Mouse (Mus musculus) Muller cell, postnatal 12 days (primary cell): ENCODE results near the gene Resf1.
"Not testable (repeated sequence)": the region's sequence is repeated elsewhere in the genome, so short reads cannot be mapped to it uniquely, and the experiment has no call there.

ENCODE experiments used
- DNase-seq: peaks from one replicate; pipeline ENCODE4 v3.0.0-alpha.2; 2015; ENCODE audit errors: inconsistent ontology term

The Resf1 gene

GRCm38 (mm10) chr6:149308956-149309932, at the start of gene Resf1:
Gene Resf1 (plus strand): TSS chr6:149309414.
- DNase-seq: peak; percentile 91

DNA sequence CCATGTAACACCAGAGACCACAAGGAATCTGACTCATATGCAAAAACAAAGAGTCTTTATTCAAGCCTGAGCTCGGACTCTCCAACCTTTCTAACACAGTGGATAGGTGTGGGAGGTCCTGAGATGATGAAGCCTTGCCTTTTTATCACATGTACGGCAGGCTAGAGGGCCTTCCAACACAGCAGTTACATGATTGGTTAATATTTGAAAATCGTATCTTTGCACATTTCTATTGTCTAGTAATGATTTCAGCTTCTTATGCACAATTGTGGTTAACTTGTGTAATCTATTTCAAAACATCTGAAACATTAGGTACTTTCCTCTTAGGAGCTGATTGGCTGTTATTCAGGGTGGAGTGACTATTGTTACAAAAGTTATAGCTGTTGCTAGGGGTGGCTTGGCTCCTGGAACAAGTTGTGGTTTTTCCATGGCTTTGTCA, 48.4 kb upstream of the Resf1 start:
- DNase-seq: peak; percentile 94

- DNase-seq: no peak
Observed at GRCm38 (mm10) chr6:149267951-149268350, 41.3 kb upstream of the Resf1 start.

GRCm38 (mm10) chr6:149278248-149278731, 30.9 kb upstream of the Resf1 start:
- no peak for DNase-seq

- no peak for DNase-seq
Observed at GRCm38 (mm10) chr6:149278866-149279265, 30.3 kb upstream of the Resf1 start.

DNA sequence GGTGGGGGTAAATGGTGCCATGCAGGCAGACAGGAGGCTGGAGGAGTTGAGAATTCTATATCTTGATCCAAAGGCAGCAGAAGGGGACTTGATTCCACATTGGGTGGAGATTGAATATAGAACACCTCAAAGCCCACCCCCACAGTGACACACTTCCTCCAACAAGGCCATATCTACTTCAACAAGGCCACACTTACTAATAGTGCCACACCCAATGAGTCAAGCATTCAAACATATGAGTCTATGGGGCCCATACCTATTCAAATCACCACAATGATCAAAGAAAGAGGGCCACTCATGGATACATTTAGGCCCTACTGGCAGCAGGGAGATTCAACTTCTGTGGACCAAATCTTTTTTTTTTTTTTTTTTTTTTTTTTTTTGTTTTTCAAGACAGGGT, 28.7 kb upstream of the Resf1 start:
- no peak for DNase-seq

DNA sequence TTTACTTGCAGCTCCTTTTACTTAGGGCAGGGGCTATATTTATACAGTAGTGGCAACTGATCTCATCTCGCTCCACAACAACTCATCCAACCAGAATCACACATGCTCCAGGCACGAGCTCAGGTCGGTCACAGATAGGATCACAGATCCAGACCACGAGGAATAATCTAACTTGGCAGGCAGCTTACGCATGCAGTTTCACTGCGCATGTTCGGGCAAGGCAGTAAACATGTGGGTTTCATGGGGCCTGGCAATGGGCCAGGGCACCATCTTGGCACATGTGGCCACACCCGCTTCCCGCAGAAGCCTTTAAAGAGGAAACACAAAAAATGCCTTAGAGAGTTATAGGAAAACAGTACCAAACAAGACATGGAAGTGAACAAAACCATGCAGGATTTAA, 21.0 kb upstream of the Resf1 start:
- not testable (repeated sequence) for DNase-seq

DNA sequence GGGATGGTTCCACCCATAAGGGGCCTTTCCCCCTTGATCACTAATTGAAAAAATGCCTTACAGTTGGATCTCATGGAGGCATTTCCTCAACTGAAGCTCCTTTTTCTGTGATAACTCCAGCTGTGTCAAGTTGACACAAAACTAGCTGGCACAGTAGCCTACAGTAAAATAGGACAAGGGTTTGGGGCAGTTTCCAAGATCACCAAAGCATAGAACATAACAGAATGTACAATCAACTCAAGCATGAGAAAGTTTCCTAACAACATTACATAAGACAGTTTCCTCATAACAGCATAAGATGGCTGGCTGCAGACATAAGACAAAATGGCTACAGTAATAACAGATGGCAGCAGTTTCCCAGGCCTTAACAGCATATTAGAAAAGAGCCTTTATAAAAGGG, 6.0 kb upstream of the Resf1 start:
- not testable (repeated sequence) for DNase-seq

GRCm38 (mm10) chr6:149307092-149307491, 2.1 kb upstream of the Resf1 start:
- DNase-seq: no peak

GRCm38 (mm10) chr6:149307801-149308200, 1.4 kb upstream of the Resf1 start:
- DNase-seq: no peak

- DNase-seq: no peak
Observed at GRCm38 (mm10) chr6:149310226-149310625, 1.0 kb downstream of the Resf1 start.

- DNase-seq: no peak
Observed at GRCm38 (mm10) chr6:149311044-149311443, 1.8 kb downstream of the Resf1 start.

DNA sequence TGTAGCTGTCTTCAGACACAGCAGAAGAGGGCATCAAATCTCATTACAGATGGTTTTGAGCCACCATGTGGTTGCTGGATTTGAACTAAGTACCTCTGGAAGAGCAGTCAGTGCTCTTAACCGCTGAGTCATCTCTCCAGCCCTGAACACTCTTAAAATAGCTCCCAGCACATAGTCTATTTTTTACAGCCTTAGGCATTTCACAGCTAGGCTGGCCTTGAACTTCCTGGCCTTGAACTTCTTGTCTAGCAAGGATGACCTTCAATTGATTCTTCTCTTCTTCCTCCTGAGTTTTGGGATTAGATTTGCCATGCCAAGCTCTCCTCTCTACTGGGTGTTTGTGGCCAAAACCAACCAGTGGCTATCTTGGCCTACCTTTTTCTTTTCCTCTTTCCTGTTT, 2.6 kb downstream of the Resf1 start:
- DNase-seq: no peak

DNA sequence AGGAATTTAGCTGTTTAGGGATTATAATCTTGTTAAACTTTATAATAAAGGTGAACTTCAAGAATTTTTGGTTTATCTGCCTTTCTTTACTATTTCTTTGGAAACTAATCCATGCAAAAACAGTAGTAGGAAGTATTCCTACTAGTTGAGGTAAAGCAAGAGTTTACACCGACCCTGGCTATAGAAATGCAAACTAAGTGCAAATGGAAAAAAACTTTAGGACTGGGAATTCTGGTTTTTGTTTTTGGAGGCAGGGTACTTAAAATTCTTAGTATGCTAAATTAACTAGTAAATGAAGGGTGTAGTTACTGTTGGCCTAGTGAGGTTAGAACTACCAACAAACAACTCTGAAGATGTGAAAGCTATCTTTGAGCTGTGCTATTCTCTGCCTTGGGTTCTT, 3.0 kb downstream of the Resf1 start:
- DNase-seq: no peak

DNA sequence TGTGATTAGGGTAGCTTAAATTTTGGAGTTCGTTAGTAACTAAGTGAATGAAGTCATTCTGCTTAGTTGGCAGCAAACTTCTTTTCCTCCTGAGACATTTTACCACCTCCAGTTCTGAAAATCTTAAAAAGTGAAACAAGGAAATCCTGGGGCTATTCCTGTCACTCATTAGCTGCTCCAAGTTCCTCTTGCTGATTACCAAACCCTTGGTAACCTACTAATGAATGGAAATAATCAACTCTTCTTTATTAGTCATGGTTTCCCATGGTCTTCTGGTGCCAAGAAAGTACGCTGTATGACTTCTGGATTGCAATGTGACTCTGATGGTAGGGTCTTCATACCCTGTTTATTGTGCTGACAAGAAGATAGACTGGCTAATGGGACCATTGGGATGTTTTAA, 5.7 kb downstream of the Resf1 start:
- peak; percentile 43 for DNase-seq

DNA sequence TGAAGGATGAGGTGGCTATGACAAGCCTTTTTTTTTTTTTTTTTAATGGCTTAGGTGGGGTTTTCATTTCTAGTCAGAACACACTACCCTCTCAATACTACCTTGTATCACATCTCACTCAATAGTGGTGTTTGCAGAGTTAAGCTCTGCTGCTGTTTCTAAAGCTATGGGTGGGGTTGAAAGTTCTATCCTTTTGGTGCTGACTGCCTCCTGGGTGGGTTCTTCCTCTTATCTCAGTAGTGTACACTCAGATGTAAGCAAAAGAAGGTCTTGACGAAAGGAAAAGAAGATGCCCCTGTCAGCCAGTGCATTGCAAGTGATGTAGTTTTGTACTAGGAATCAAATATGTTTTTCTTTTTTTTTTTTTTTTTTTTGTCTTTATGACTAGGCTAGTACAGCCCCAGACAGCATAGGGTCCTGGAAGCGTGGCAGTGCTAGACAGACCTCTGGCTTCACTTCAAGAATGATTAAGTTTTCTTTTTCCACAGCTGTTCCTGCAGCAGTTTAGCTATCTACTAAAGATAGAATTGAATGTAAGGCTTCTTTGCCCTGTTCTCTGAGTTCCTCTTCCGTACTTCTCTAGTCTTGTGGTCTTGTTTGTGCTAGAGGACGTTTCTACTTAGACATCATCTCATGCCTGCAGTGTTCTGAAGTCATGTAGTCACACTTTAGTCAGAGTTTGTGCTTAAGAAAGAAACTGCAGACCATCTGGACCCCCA, 14.5 kb downstream of the Resf1 start:
- no peak for DNase-seq

- DNase-seq: no peak
Observed at GRCm38 (mm10) chr6:149324242-149324633, 15.0 kb downstream of the Resf1 start.

GRCm38 (mm10) chr6:149329071-149329470, 19.9 kb downstream of the Resf1 start:
- no peak for DNase-seq

- peak; percentile 84 for DNase-seq
Observed at GRCm38 (mm10) chr6:149330332-149330731, 21.1 kb downstream of the Resf1 start.

GRCm38 (mm10) chr6:149333036-149333435, 23.8 kb downstream of the Resf1 start:
- DNase-seq: no peak

DNA sequence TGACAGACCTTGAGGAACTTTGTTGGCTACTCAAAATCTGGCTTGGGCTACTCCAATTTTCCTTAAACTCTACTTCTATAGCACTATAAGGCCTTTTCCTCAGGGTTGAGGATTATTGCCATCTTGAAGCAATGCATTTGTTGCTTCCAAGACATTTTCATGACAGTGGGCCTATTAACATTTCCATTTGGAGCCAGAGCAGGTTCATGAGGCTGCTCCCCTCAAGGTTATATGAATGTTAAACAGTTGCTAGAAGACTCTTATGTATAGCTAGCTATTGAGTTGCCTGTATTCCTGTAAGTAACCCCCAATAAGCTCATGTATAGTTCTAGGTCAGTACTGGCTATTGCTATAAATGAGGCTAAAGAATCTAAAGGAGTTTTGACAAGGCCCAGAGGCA, 28.8 kb downstream of the Resf1 start:
- no peak for DNase-seq

DNA sequence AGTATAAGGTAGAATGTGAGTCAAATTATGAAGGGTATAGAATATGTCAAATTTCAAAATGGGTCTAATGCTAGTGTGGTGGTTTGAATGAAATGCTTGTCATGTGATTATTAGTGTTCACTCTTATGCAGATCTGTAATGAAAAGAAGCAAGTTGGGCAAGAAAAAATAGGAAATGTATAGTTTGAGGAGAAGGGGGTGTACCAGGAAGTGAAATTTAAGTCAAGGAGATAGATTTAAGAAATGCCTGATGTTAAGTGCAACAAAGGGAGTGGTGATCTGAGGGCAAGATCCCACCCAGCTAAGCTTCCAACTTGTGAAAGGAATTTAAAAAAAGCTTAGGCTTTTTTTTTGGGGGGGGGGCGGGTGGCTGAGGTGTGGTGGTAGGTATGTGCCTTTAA, 29.4 kb downstream of the Resf1 start:
- no peak for DNase-seq

GRCm38 (mm10) chr6:149343802-149344201, 34.6 kb downstream of the Resf1 start:
- no peak for DNase-seq
